Mouse (Mus musculus) olfactory bulb, adult 2 months (tissue): ENCODE measurements around the gene Ubl5.

ENCODE experiments used
- CTCF ChIP-seq: fragments of 200-500 bp; IDR thresholded peaks from 2 replicates; pipeline ENCODE4 v1.5.1; 2012; ENCODE audit warnings: low read depth, mild to moderate bottlenecking, low read length, moderate library complexity; ENCODE audit not compliant: insufficient read depth
- POLR2A ChIP-seq: fragments of 200-500 bp; IDR thresholded peaks from 2 replicates; pipeline ENCODE4 v1.6.1; 2012; ENCODE audit warnings: mild to moderate bottlenecking, low read depth, low read length, moderate library complexity; ENCODE audit not compliant: insufficient read depth

- no peak for TF ChIP-seq POLR2A
- no peak for TF ChIP-seq CTCF
These were observed 11.2 kb downstream of the Ubl5 start for GRCm38 (mm10) chr9:20653859-20654258.
